ENCODE assay signal across 34 mouse cellular contexts in genomic region chr16:96384741-96385140, GRCm38 (mm10). TPM values are rescaled to one million over a fixed set of nuclear protein-coding genes. Genes with fewer than 3 reads are reported as not detected.
"Had no signal": no experiment of that assay in that cellular context is flagged by ENCODE, and none has a peak within 500 bp of the region (broad histone marks: within the 10 kb centered on the region; RNA-seq: fewer than 3 reads in every experiment).

No protein-coding gene starts in this region.

- H3K4me1 ChIP-seq: embryonic facial prominence, embryonic 10.5 days; embryonic facial prominence, embryonic 12.5 days; embryonic facial prominence, embryonic 13.5 days; embryonic facial prominence, embryonic 15.5 days; forebrain, embryonic 10.5 days; forebrain, embryonic 12.5 days; forebrain, embryonic 13.5 days; forebrain, embryonic 15.5 days had no signal

- H3K27ac ChIP-seq: embryonic facial prominence, embryonic 10.5 days; embryonic facial prominence, embryonic 12.5 days; embryonic facial prominence, embryonic 13.5 days; embryonic facial prominence, embryonic 15.5 days; forebrain, embryonic 10.5 days; forebrain, embryonic 12.5 days; forebrain, embryonic 13.5 days; forebrain, embryonic 15.5 days; gastrocnemius, adult 2 months; heart, adult 2 months had no signal

- H3K27me3 ChIP-seq: embryonic facial prominence, embryonic 12.5 days; embryonic facial prominence, embryonic 13.5 days; embryonic facial prominence, embryonic 15.5 days; forebrain, embryonic 12.5 days; forebrain, embryonic 13.5 days; forebrain, embryonic 15.5 days had no signal

- H3K9me3 ChIP-seq: embryonic facial prominence, embryonic 10.5 days; embryonic facial prominence, embryonic 12.5 days; embryonic facial prominence, embryonic 13.5 days; embryonic facial prominence, embryonic 15.5 days; forebrain, embryonic 10.5 days; forebrain, embryonic 12.5 days; forebrain, embryonic 13.5 days; forebrain, embryonic 15.5 days had no signal

- H3K36me3 ChIP-seq: embryonic facial prominence, embryonic 10.5 days; embryonic facial prominence, embryonic 12.5 days; embryonic facial prominence, embryonic 13.5 days; embryonic facial prominence, embryonic 15.5 days; forebrain, embryonic 10.5 days; forebrain, embryonic 12.5 days; forebrain, embryonic 15.5 days had no signal

- ATAC-seq: forebrain, embryonic 13.5 days; forebrain, embryonic 14.5 days; forebrain, embryonic 15.5 days; forebrain, embryonic 16.5 days; forebrain, postnatal 0 days had no signal

- H3K4me3 ChIP-seq: embryonic facial prominence, embryonic 10.5 days; embryonic facial prominence, embryonic 12.5 days; embryonic facial prominence, embryonic 13.5 days; embryonic facial prominence, embryonic 15.5 days; erythroblast, embryonic 14.5 days; forebrain, embryonic 10.5 days; forebrain, embryonic 12.5 days; forebrain, embryonic 13.5 days; forebrain, embryonic 15.5 days; gastrocnemius, adult 2 months; heart, adult 2 months had no signal

- DNase-seq: cerebellum, adult 8-10 months; cerebellum, adult 9-10 months; cerebellum, adult 9-11 months; cerebellum, postnatal 10 days; cerebellum, postnatal 14 days; cerebellum, postnatal 25 days; cerebellum, postnatal 36 days; embryo, embryonic 11 days; forebrain, postnatal 0 days; gastrocnemius, adult 2 months; gastrocnemius, postnatal 10 days; gastrocnemius, postnatal 14 days; gastrocnemius, postnatal 25 days; gastrocnemius, postnatal 36 days; heart, adult 18-20 months; heart, adult 2 months had no signal

- H3K4me2 ChIP-seq: embryonic facial prominence, embryonic 12.5 days; embryonic facial prominence, embryonic 13.5 days; embryonic facial prominence, embryonic 15.5 days; forebrain, embryonic 12.5 days; forebrain, embryonic 13.5 days; forebrain, embryonic 15.5 days had no signal

- H3K9ac ChIP-seq: embryonic facial prominence, embryonic 12.5 days; embryonic facial prominence, embryonic 13.5 days; embryonic facial prominence, embryonic 15.5 days; forebrain, embryonic 12.5 days; forebrain, embryonic 13.5 days; forebrain, embryonic 15.5 days; forebrain, postnatal 0 days had no signal

RNA-seq across cellular contexts. Expression of gene Itgb2l, which starts 58.7 kb away (rescaled TPM):
- total RNA-seq: forebrain, postnatal 0 days; gastrocnemius, adult 18-20 months; gastrocnemius, adult 2 months; gastrocnemius, adult 8-10 months; gastrocnemius, postnatal 14 days; gastrocnemius, postnatal 25 days; gastrocnemius, postnatal 36 days; gastrocnemius, postnatal 4 days; heart, adult 18-20 months; heart, adult 2 months had no signal
- polyA plus RNA-seq: cortical plate, adult 2 months; embryonic facial prominence, embryonic 10.5 days; embryonic facial prominence, embryonic 11.5 days; embryonic facial prominence, embryonic 13.5 days; erythroblast, embryonic 14.5 days; forebrain, embryonic 10.5 days; forebrain, embryonic 11.5 days; forebrain, embryonic 12.5 days; forebrain, embryonic 13.5 days; forebrain, embryonic 15.5 days; forebrain, embryonic 16.5 days; frontal cortex, adult 2 months; heart, adult 2 months had no signal
